Mouse (Mus musculus) intestine, postnatal 0 days (tissue): ENCODE data around the gene Flt3. TPM values are rescaled to one million over a fixed set of nuclear protein-coding genes. Genes with fewer than 3 reads are reported as not detected.
A peak's percentile ranks its signal among the peaks of the same experiment; 100 is the strongest.

Source experiments
- ATAC-seq: fragments of 200-750 bp; cut with Nextera tagmentation; 2 replicates; pipeline ENCODE4 v1.8.0; 2017; ENCODE audit warnings: mild to moderate bottlenecking, moderate TSS enrichment, moderate library complexity
- H3K27ac ChIP-seq: fragments of 300-500 bp; sonication (generic); 2 replicates; pipeline ENCODE4 v1.5.1; 2014; ENCODE audit warnings: mild to moderate bottlenecking, low read depth, low read length, moderate library complexity
- H3K27me3 ChIP-seq: fragments of 300-500 bp; sonication (generic); replicated peaks from 2 replicates; pipeline ENCODE4 v1.6.1; 2014; ENCODE audit warnings: low read length, mixed read lengths; ENCODE audit not compliant: control insufficient read depth, insufficient read depth
- H3K36me3 ChIP-seq: fragments of 300-500 bp; sonication (generic); 2 replicates; pipeline ENCODE4 v1.6.1; 2014; ENCODE audit warnings: mild to moderate bottlenecking, moderate library complexity; ENCODE audit not compliant: control insufficient read depth, insufficient read depth
- H3K4me1 ChIP-seq: fragments of 300-500 bp; sonication (generic); replicated peaks from 2 replicates; pipeline ENCODE4 v1.6.1; 2014; ENCODE audit warnings: antibody characterized with exemption, low read length, mixed read lengths; ENCODE audit not compliant: control insufficient read depth, insufficient read depth
- H3K4me2 ChIP-seq: fragments of 300-500 bp; sonication (generic); replicated peaks from 2 replicates; pipeline ENCODE4 v1.6.1; 2014; ENCODE audit warnings: low read depth, mild to moderate bottlenecking, moderate library complexity
- H3K4me3 ChIP-seq: fragments of 300-500 bp; sonication (generic); 2 replicates; pipeline ENCODE4 v1.5.1; 2014; ENCODE audit warnings: low read depth, low read length
- H3K9ac ChIP-seq: fragments of 300-500 bp; sonication (generic); 2 replicates; pipeline ENCODE4 v1.6.1; 2014; ENCODE audit warnings: mild to moderate bottlenecking, low read depth, low read length
- H3K9me3 ChIP-seq: fragments of 300-500 bp; sonication (generic); 2 replicates; pipeline ENCODE4 v1.6.1; 2016; ENCODE audit warnings: mixed run types; ENCODE audit not compliant: control insufficient read depth
- CTCF ChIP-seq: sonication (generic); IDR thresholded peaks from 2 replicates; pipeline ENCODE4 v1.5.1; 2016; ENCODE audit warnings: low read depth, mild to moderate bottlenecking, control low read depth, antibody characterized with exemption, moderate library complexity
- WGBS: fragments of 180-500 bp; shearing (Covaris S2); extraction: QIAGEN DNeasy Blood & Tissue Kit; methylation state at CpG from one replicate; pipeline ENCODE4 v1.1.7; 2014; 5-methylcytosine and 5-hydroxymethylcytosine counted together
- microRNA-seq: library from miRNA; unstranded; fragments of <30 nt; microRNA quantifications from one replicate; pipeline ENCODE4, GENCODE M21; 2016
- polyA plus RNA-seq: library from polyadenylated mRNA; unstranded; fragments of >200 nt; fragmentation: Nextera tagmentation; extraction: Ambion mirVana; gene quantifications from 2 replicates; pipeline ENCODE4 v1.2.1, GENCODE M21; 2015

Flt3 gene
- polyA plus RNA-seq, 1 experiment from 2014 or later: 0.26 TPM

DNA sequence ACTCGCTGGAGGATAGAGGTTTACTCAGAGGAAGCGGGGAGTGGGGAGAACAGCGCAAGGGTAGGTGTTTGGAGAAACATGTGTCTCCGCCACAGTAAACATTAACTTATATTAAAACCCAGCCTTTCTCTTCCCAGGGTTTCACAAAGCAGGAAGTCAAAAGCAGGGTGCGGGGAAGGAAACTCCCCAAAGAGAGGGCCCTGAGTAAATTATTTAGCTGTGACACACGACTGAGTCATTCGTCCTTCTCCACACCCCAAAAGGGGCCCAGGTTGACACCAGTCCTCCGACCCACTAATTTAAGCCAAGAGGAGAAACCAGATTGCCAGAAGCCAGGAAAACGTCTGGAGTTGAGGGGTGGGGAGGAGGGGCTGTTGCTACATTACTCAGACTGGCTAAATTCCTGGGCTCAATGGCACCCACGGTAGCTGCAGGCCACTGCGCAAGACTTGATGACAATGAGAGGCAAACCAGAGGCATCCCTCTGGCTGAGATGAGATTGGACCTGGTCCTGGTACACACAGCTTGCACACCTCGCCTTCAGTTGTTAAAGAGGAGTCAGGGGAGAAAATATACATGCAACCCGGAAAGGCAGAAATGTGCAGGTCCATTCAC, 107.7 kb downstream of the Flt3 start:
- 0 out of 2 replicates have a peak, but pooled peaks cover 4% of the 10 kb centered on the region for H3K4me1 ChIP-seq
- peak overlapping the region; percentile 75 for H3K27ac ChIP-seq
- no peak overlapping the region for H3K9ac ChIP-seq
- H3K27me3 ChIP-seq: peaks cover 5% of the 10 kb centered on the region; the same call in 1 of the 2 replicates
- no peak for TF ChIP-seq CTCF
- peak overlapping the region; percentile 54 for H3K4me2 ChIP-seq
- peak overlapping the region; percentile 12; the same call in 1 of the 2 replicates for H3K4me3 ChIP-seq
- peak; percentile 75 for ATAC-seq
- H3K36me3 ChIP-seq: no peaks in the 10 kb centered on the region
- H3K9me3 ChIP-seq: no peaks in the 10 kb centered on the region
- 12% methylated on average over 13 of the region's 13 CpGs for WGBS

DNA sequence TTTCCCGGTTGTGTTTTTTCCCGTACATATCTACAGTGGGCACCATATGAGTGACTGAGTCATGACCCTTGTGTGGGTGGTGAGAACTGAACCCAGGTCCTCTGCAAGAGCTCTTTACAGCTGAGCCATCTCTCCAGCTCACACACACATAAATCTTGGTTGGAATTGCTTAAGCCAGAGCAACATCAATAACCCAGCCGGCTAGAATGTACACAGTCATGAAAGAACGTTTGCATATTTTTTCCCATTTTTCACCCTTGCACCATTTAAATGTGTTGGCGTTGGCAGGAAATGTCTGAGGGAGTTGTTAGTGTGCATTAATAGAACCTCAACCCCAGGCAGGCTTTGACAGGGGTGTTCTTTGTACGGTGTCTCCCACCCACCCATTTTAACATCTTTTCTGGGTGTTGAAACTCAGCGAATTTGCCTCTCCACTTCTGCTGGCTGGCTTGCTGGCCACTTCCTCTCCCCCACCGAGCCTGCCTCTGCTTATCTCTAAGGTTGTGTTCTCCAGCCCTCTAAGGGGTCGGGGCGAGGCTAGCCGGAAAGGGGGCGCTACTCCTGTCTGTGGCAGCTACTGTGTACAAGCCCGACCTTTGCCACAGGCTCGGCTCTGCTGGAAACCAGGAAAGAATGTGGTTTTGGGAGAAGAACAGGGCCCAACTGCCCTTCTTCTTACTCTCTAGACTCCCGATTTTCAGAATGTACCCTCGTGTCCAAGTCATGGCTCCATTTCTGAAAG, 108.4 kb downstream of the Flt3 start:
- H3K36me3 ChIP-seq: no peaks in the 10 kb centered on the region
- peaks cover 5% of the 10 kb centered on the region; the same call in 1 of the 2 replicates for H3K27me3 ChIP-seq
- peak; percentile 22; the same call in 1 of the 2 replicates for ATAC-seq
- TF ChIP-seq CTCF: peak; percentile 25; the same call in 1 of the 2 replicates
- H3K4me3 ChIP-seq: peak overlapping the region; percentile 12; the same call in 1 of the 2 replicates
- H3K27ac ChIP-seq: peak overlapping the region; percentile 75
- H3K4me1 ChIP-seq: 0 out of 2 replicates have a peak, but pooled peaks cover 4% of the 10 kb centered on the region
- 20% methylated on average over 16 of the region's 16 CpGs for WGBS
- no peak overlapping the region for H3K9ac ChIP-seq
- no peaks in the 10 kb centered on the region for H3K9me3 ChIP-seq
- peak overlapping the region; percentile 54 for H3K4me2 ChIP-seq

DNA sequence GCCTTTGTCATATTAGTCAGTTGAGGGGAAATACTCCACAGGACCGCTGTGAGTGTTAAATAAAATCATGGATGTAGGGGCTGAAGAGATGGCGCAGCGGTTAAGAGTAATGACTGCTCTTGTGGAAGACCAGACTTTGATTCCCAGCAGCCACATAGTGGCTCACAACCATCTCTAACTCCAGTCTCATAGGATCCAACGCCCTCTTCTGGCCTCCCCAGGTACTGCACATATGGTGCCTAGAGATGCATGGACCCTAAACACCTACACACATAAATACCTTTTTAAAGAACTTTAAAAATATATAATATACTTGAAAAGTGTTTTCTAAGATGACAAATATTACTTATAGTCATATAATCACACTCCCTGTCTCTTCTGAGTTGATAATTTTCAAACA, 115.9 kb downstream of the Flt3 start:
- no peak overlapping the region for H3K9ac ChIP-seq
- no peak overlapping the region for H3K27ac ChIP-seq
- ATAC-seq: no peak
- no peaks in the 10 kb centered on the region for H3K4me1 ChIP-seq
- no peaks in the 10 kb centered on the region for H3K36me3 ChIP-seq
- no peak overlapping the region for H3K4me2 ChIP-seq
- H3K4me3 ChIP-seq: no peak overlapping the region
- TF ChIP-seq CTCF: peak; percentile 36; the same call in 1 of the 2 replicates
- no peaks in the 10 kb centered on the region for H3K9me3 ChIP-seq
- H3K27me3 ChIP-seq: peaks cover 11% of the 10 kb centered on the region
- WGBS: 74% methylated on average over 4 of the region's 4 CpGs

Small RNA genes within 50 kb of the gene (microRNA-seq; reads per million reads assigned to microRNA genes)
- not detected for gene Mir7k

Other genes with a start within 250 kb of the Flt3 start
- not detected in 2 replicates for gene Gsx1, start 211.8 kb downstream of the Flt3 start, polyA plus RNA-seq
- 6.7 and 9.2 TPM in 2 replicates for gene Pdx1, start 130.5 kb downstream of the Flt3 start, polyA plus RNA-seq
- gene Cdx2, start 93.2 kb downstream of the Flt3 start, polyA plus RNA-seq: 35.0 and 38.9 TPM in 2 replicates
- 0.95 and 1.1 TPM in 2 replicates for gene Urad, start 78.0 kb downstream of the Flt3 start, polyA plus RNA-seq
- 40.3 and 46.4 TPM in 2 replicates for gene Pan3, start 29.7 kb upstream of the Flt3 start, polyA plus RNA-seq